Mouse (Mus musculus) C2C12 (cell line): ENCODE results near the gene Hivep2.

Source experiments
- CEBPB ChIP-seq: IDR thresholded peaks from one replicate; pipeline ENCODE4 v1.6.1; 2011; ENCODE audit warnings: low read depth, mild to moderate bottlenecking, control low read depth, moderate library complexity
- CTCF ChIP-seq: IDR thresholded peaks from one replicate; pipeline ENCODE4 v1.5.1; 2011; ENCODE audit not compliant: control insufficient read depth, insufficient read depth, insufficient read length
- FOSL1 ChIP-seq: IDR thresholded peaks from one replicate; pipeline ENCODE4 v1.8.0; 2011; ENCODE audit warnings: mild to moderate bottlenecking, low read length; ENCODE audit not compliant: poor library complexity, insufficient read depth, severe bottlenecking
- MYOG ChIP-seq: IDR thresholded peaks from one replicate; pipeline ENCODE4 v1.6.1; 2011; ENCODE audit not compliant: control insufficient read depth, insufficient read length; ENCODE audit errors: extremely low read depth
- USF1 ChIP-seq: IDR thresholded peaks from one replicate; pipeline ENCODE4 v1.6.1; 2011; ENCODE audit warnings: low read depth, mild to moderate bottlenecking, control low read depth, moderate library complexity

GRCm38 (mm10) chr10:14196785-14197184 lies 230.9 kb downstream of the Hivep2 start:
- no peak for TF ChIP-seq CTCF
- TF ChIP-seq CEBPB = no peak
- no peak for TF ChIP-seq USF1
- TF ChIP-seq FOSL1 = no peak
- TF ChIP-seq MYOG = no peak
